Mouse (Mus musculus) hindbrain, embryonic 14.5 days (tissue): ENCODE data around the gene Akt1s1. TPM values are rescaled to one million over a fixed set of nuclear protein-coding genes. Genes with fewer than 3 reads are reported as not detected.
A peak's percentile ranks its signal among the peaks of the same experiment; 100 is the strongest.

Source experiments
- ATAC-seq: fragments of 200-750 bp; cut with Nextera tagmentation; 2 replicates; pipeline ENCODE4 v1.8.0; 2017; ENCODE audit warnings: moderate number of reproducible peaks, mild to moderate bottlenecking, moderate TSS enrichment, moderate library complexity; ENCODE audit not compliant: low FRiP score
- DNase-seq: peaks from one replicate; pipeline ENCODE4 v3.0.0-alpha.2; 2015; ENCODE audit warnings: low spot score
- H3K27ac ChIP-seq: fragments of 300-500 bp; sonication (generic); 2 replicates; pipeline ENCODE4 v1.5.1; 2014; ENCODE audit warnings: mild to moderate bottlenecking, moderate library complexity
- H3K27me3 ChIP-seq: fragments of 300-500 bp; sonication (generic); 2 replicates; pipeline ENCODE4 v1.6.1; 2014; ENCODE audit warnings: mild to moderate bottlenecking, low read length, mixed read lengths; ENCODE audit not compliant: control insufficient read depth, insufficient read depth
- H3K36me3 ChIP-seq: fragments of 300-500 bp; sonication (generic); replicated peaks from 2 replicates; pipeline ENCODE4 v1.6.1; 2014; ENCODE audit not compliant: control insufficient read depth, insufficient read depth
- H3K4me1 ChIP-seq: fragments of 300-500 bp; sonication (generic); replicated peaks from 2 replicates; pipeline ENCODE4 v1.6.1; 2014; ENCODE audit warnings: antibody characterized with exemption, low read length, mixed read lengths; ENCODE audit not compliant: control insufficient read depth, insufficient read depth
- H3K4me2 ChIP-seq: fragments of 300-500 bp; sonication (generic); replicated peaks from 2 replicates; pipeline ENCODE4 v1.6.1; 2014; ENCODE audit warnings: mild to moderate bottlenecking, moderate library complexity
- H3K4me3 ChIP-seq: fragments of 300-500 bp; sonication (generic); replicated peaks from 2 replicates; pipeline ENCODE4 v1.5.1; 2014; ENCODE audit warnings: mild to moderate bottlenecking, low read length
- H3K9ac ChIP-seq: fragments of 300-500 bp; sonication (generic); 2 replicates; pipeline ENCODE4 v1.6.1; 2014
- H3K9me3 ChIP-seq: fragments of 300-500 bp; sonication (generic); 2 replicates; pipeline ENCODE4 v1.6.1; 2016; ENCODE audit warnings: low read length; ENCODE audit not compliant: control insufficient read depth
- WGBS: fragments of 180-500 bp; shearing (Covaris S2); extraction: QIAGEN DNeasy Blood & Tissue Kit; methylation state at CpG from one replicate; pipeline ENCODE4 v1.1.7; 2014; 5-methylcytosine and 5-hydroxymethylcytosine counted together
- polyA plus RNA-seq: library from polyadenylated mRNA; unstranded; fragments of >200 nt; fragmentation: Nextera tagmentation; extraction: Ambion mirVana; gene quantifications from 2 replicates; pipeline ENCODE4 v1.2.1, GENCODE M21; 2014

The Akt1s1 gene
- polyA plus RNA-seq, 1 experiment from 2014 or later, result 59.1 TPM

DNA sequence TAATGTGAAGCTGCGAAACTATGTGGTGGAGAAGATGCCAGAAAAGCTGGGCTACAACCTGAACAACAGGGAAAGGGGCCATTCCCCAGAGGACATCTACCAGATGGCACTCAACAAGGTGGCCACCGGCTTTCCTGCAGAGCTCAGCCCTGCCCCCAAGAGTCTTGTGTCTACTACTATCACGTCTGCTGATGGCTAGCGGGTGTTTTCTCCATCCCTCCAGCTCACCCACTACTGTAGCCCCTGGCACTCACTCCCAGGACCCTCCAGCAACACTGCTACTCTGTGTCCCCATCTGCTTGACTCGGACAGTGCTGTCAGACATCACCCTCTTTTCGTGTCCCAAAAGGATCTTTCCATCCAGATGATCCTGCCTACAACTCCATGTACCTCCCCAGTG, 10.7 kb upstream of the Akt1s1 start:
- Histone ChIP-seq H3K36me3 (peaks cover 33% of the 10 kb centered on the region), H3K9me3 (no peaks in the 10 kb centered on the region), H3K4me2 (no peak overlapping the region), H3K27me3 (peaks cover 22% of the 10 kb centered on the region), H3K27ac (no peak overlapping the region), H3K4me3 (no peak overlapping the region), H3K4me1 (peaks cover 10% of the 10 kb centered on the region), H3K9ac (no peak overlapping the region)
- DNase-seq (no peak), ATAC-seq (no peak)
- WGBS, result 83% methylated on average over 6 of the region's 6 CpGs

DNA sequence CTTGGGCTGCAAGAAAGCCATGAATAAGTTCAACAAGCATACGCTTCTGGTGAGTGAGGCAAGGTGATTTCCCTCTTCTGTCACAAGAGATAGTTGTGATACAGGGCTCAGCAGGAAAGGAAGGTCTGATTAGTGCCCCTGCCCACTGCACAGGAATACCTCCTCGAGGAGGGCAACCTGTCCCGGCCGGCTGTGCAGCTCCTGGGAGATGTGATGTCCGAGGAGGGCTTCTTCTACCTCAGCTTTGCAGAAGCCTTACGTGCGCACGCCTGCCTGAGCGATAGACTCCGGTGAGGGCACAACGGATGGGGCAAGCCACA, 9.7 kb upstream of the Akt1s1 start:
- Histone ChIP-seq H3K36me3 (peaks cover 43% of the 10 kb centered on the region), H3K4me2 (peak overlapping the region; percentile 50), H3K4me1 (peaks cover 10% of the 10 kb centered on the region), H3K4me3 (peak overlapping the region; percentile 22), H3K9me3 (no peaks in the 10 kb centered on the region), H3K27ac (no peak overlapping the region), H3K9ac (peak overlapping the region; percentile 48), H3K27me3 (peaks cover 22% of the 10 kb centered on the region)
- 31% methylated on average over 11 of the region's 11 CpGs for WGBS
- DNase-seq (no peak), ATAC-seq (no peak)

DNA sequence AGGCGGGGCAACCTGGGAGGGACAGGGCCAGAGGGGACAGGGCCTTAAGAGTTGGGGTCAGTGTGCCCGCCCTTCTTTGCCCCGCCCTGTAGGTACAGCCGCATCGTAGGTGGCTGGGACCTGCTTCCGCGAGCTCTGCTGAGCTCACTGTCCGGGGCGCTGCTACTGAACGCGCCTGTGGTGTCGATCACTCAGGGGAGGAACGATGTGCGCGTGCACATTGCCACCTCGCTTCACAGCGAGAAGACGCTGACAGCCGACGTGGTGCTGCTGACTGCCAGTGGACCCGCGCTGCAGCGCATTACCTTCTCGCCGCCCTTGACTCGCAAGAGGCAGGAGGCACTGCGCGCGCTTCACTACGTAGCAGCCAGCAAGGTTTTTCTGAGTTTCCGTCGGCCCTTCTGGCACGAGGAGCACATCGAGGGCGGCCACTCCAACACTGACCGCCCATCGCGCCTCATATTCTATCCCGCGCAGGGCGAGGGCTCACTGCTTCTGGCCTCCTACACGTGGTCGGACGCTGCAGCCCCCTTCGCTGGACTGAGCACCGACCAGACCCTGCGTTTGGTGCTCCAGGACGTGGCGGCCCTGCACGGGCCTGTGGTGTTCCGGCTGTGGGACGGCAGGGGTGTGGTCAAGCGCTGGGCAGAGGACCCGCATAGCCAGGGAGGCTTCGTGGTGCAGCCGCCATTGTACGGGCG, 9.2 kb upstream of the Akt1s1 start:
- Histone ChIP-seq H3K36me3 (peaks cover 48% of the 10 kb centered on the region), H3K4me2 (peak overlapping the region; percentile 50), H3K4me1 (peaks cover 10% of the 10 kb centered on the region), H3K27ac (no peak overlapping the region), H3K9me3 (no peaks in the 10 kb centered on the region), H3K4me3 (peak overlapping the region; percentile 22), H3K9ac (peak overlapping the region; percentile 48), H3K27me3 (peaks cover 22% of the 10 kb centered on the region)
- WGBS, result 3% methylated on average over 58 of the region's 58 CpGs
- peak; percentile 61 for DNase-seq
- peak; percentile 49 for ATAC-seq

DNA sequence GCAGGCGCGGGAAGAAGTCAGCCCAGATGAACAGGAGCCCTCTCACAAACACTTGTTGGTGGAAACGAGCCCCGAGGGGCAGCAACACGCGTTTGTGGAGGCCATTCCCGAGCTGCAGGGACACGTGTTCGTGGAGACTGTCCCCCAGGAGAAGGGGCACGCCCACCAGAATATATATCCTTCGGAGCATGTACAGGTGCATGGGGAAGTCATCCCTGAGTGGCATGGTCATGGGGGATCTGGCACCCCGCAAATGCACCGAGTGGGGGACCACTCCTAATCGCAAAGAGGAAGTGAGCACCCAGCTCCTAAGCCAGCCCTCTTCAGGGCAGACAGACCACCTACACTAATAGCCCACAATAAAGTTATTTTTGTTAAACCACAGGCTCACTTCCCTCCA, 8.4 kb upstream of the Akt1s1 start:
- no peak overlapping the region for H3K4me2 ChIP-seq
- peak overlapping the region; percentile 22; the same call in 1 of the 2 replicates for H3K4me3 ChIP-seq
- DNase-seq (no peak), ATAC-seq (no peak)
- H3K27me3 ChIP-seq, result peaks cover 22% of the 10 kb centered on the region
- no peak overlapping the region for H3K9ac ChIP-seq
- peaks cover 10% of the 10 kb centered on the region for H3K4me1 ChIP-seq
- no peaks in the 10 kb centered on the region for H3K9me3 ChIP-seq
- H3K36me3 ChIP-seq, result peaks cover 56% of the 10 kb centered on the region
- no peak overlapping the region for H3K27ac ChIP-seq
- WGBS, result 50% methylated on average over 14 of the region's 14 CpGs

DNA sequence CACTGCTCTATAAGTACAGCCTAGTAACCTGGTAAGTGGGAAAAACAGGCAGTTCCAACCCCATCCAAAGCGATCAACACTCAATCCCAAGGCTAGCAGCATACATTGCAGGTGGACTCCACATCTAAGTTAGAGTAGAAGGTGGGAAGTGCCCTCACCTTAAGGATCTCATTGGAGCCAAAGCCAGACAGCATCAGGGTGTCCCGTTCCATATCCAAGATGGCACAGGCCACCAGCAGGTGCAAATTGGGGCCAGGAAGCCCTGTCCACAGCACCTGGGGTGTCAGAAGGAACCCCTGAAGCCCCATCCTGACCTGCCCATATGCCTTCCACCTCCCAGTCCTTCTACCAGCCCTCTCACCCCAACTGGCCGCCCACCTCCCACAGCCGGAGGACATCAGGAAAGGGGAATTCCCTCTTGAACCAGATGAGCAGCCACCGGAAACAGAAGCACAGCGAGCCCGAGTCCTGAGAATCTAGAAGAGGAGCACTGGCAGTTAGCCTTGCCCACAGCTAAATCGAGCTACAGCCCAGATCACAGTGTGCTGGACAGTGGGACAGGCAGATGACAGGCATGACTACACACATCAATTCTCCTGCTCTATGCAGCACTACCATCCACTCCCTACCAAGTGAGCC, 6.8 kb upstream of the Akt1s1 start:
- 93% methylated on average over 8 of the region's 8 CpGs for WGBS
- peaks cover 71% of the 10 kb centered on the region for H3K36me3 ChIP-seq
- H3K9me3 ChIP-seq, result no peaks in the 10 kb centered on the region
- H3K27me3 ChIP-seq, result peaks cover 22% of the 10 kb centered on the region
- H3K4me1 ChIP-seq, result peaks cover 10% of the 10 kb centered on the region
- no peak overlapping the region for H3K4me2 ChIP-seq
- no peak overlapping the region for H3K4me3 ChIP-seq
- H3K9ac ChIP-seq, result no peak overlapping the region
- no peak overlapping the region for H3K27ac ChIP-seq
- no peak for ATAC-seq
- no peak for DNase-seq

DNA sequence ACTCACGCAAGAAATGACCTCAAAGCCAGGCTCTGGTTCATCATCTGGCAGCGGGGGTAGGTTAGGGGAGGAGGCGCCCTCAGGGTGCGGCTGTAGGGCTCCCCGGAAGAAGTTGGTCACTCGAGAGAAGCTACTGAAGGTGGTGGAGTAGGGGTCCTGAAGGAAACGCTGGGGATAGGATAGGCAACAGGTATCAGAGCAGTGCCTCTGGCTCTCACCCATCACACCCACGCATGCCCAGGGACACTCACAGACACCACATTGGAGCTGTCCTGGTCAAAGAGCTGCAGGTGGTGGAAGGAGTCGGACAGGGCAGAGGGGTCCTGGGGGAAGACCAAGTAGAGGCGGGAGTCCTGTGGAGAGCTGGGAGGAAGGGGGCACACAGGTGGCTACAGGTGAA, 3.8 kb upstream of the Akt1s1 start:
- Histone ChIP-seq H3K27ac (no peak overlapping the region), H3K9ac (no peak overlapping the region), H3K4me2 (no peak overlapping the region), H3K27me3 (peaks cover 19% of the 10 kb centered on the region), H3K4me3 (no peak overlapping the region), H3K9me3 (no peaks in the 10 kb centered on the region), H3K36me3 (peaks cover 69% of the 10 kb centered on the region), H3K4me1 (peaks cover 14% of the 10 kb centered on the region)
- DNase-seq (no peak), ATAC-seq (no peak)
- WGBS, result 94% methylated on average over 10 of the region's 10 CpGs

DNA sequence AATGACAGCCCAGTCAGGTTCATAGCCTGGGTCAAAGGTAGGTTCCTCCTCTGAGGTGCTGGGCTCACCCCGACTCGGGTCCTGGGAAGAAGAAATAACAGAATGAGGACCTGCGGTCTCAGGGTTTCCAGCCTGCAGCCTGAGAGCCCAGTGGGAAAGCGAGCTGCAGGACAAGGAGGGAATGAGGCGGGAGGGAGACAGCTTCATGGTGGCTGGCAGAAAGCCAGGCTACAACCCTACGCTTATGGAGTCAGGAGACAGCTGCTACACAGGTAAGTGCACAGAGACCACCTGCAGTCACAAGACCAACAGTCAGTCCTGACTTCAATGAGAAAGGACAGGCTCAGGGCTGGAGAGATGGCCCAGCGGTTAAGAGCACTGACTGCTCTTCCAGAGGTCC, 2.0 kb upstream of the Akt1s1 start:
- Histone ChIP-seq H3K36me3 (peaks cover 51% of the 10 kb centered on the region), H3K9ac (no peak overlapping the region), H3K4me3 (no peak overlapping the region), H3K27ac (no peak overlapping the region), H3K4me2 (no peak overlapping the region), H3K9me3 (no peaks in the 10 kb centered on the region), H3K4me1 (peaks cover 19% of the 10 kb centered on the region), H3K27me3 (0 out of 2 replicates have a peak, but pooled peaks cover 1% of the 10 kb centered on the region)
- ATAC-seq (no peak), DNase-seq (no peak)
- WGBS, result 94% methylated on average over 7 of the region's 7 CpGs

DNA sequence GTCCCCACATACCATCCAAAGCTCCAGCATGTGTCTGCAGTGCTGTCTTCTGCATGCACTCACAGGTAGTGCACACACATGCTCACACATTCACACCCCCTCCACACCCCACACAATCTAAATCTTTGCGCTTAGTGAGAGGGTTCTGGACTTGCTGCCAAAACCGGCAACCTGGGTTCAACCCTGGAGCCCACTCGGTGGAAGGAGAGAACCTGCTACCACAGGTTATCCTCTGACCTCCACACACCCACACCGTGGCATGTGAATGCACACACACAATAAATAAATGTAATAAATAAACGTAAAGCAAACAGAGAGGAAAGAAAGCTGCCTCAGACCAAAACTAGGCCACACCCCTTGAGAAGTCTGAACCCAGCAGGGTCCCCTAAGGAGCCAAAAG, 1.0 kb upstream of the Akt1s1 start:
- H3K9me3 ChIP-seq, result no peaks in the 10 kb centered on the region
- no peak for ATAC-seq
- 81% methylated on average over 5 of the region's 5 CpGs for WGBS
- peak overlapping the region; percentile 85 for H3K4me2 ChIP-seq
- H3K9ac ChIP-seq, result peak overlapping the region; percentile 50
- H3K4me3 ChIP-seq, result peak overlapping the region; percentile 74
- H3K4me1 ChIP-seq, result peaks cover 19% of the 10 kb centered on the region
- H3K27me3 ChIP-seq, result no peaks in the 10 kb centered on the region
- peak overlapping the region; percentile 98 for H3K27ac ChIP-seq
- H3K36me3 ChIP-seq, result peaks cover 45% of the 10 kb centered on the region
- DNase-seq, result no peak

DNA sequence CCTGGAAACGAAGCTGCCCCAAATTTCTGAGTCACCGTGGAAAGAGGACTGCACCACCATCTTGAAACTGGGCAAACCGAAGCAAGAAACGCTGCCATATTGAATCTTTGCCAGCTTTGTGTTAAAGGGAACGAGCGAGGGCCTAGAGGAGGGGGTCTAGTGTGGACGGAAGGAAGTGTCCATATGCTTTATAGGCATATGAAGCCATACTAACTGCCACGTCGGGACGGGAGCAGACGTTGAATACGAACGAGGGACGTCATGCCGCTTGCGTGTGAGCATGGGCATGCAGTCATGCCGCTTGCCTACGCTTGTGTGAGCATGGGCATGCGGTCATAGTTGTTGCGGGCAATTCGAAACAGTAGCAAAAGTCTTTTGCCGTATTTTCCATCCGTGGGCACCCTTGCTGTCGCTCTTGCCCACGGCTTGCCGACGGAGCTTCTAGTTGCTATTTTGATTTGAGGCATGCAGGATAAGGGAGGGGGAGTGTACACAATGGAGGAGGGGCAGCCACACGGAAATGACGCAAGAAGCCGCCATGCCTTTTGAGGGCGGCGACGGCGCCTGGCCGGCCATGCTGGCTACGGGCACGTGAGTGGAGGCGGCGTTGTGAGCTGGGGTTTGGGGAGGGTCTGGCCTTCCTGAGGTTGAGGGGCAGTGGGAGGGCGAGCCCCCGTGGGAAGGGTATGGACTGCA, 773 bp downstream of the Akt1s1 start:
- no peaks in the 10 kb centered on the region for H3K9me3 ChIP-seq
- peak; percentile 73 for ATAC-seq
- DNase-seq, result peak; percentile 92
- H3K4me1 ChIP-seq, result peaks cover 32% of the 10 kb centered on the region
- peak overlapping the region; percentile 74 for H3K4me3 ChIP-seq
- peak overlapping the region; percentile 98 for H3K27ac ChIP-seq
- H3K27me3 ChIP-seq, result no peaks in the 10 kb centered on the region
- under 1% methylated on average over 41 of the region's 41 CpGs for WGBS
- H3K4me2 ChIP-seq, result peak overlapping the region; percentile 85
- H3K9ac ChIP-seq, result peak overlapping the region; percentile 87
- peaks cover 32% of the 10 kb centered on the region for H3K36me3 ChIP-seq
